Mouse (Mus musculus): ENCODE measurements around the gene Gnpat.

DNA sequence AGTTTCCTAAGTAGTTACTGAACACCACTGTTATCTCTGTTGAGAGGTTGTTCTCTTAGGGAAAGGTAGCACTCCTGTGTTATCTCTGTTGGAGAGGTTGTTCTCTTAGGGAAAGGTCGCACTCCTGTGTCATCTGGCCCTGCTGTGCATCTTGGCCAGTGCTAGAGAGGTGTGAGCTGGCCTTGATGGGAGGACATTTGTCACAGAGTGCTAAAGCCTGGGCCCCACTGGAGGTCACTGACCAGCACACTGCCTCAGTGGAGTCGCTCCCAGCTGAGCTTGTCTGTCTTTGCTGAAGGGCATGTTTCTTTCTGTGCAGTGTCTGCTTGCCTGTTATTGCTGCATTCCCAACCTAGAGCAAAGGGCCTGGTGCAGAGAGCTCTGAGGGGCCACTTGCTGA is 4.3 kb downstream of the Gnpat start:
- TF ChIP-seq CTCF (IDR thresholded peaks at IDR 0.05; ENCODE audit: low read depth) (no peak), EP300 (IDR thresholded peaks at IDR 0.05; ENCODE audit: low read depth) (no peak)
